Mouse (Mus musculus): ENCODE measurements around the gene Herc3.

DNA sequence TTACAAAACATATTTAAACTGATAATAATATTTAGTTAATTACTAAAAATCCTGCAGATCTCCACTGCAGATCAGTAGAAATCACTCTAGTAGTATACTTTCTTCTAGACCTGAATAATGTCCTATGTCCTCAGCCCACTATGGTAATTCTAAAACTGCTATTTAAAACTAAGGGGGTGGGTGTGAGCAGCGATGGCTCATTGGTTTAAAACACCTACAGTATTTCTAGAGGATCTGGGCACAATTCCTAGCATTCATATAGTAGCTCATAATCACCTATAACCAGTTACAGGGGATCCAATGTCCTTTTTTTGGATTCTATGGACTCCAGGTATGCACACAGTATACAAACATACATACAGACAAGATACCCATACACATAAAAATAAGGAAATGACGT lies 115.0 kb downstream of the Herc3 start:
- TF ChIP-seq CTCF (IDR thresholded peaks at IDR 0.05; ENCODE audit: low read depth, low read length) = no peak
- TF ChIP-seq POLR2A (IDR thresholded peaks at IDR 0.05; ENCODE audit: borderline replicate concordance, low read depth, low read length) = no peak

Measured in bone marrow macrophage, adult 2 months (primary cell).